Mouse (Mus musculus): Measurements from ENCODE around the gene Tigd4. TPM values are rescaled to one million over a fixed set of nuclear protein-coding genes. Genes with fewer than 3 reads are reported as not detected.

The Tigd4 gene
- polyA plus RNA-seq (2014; fragmentation: Illumina TruSeq; extraction: RNeasy Lipid Tissue Mini Kit (QIAGEN cat#74804); ENCODE audit: low read depth, low replicate concordance) = 1.6 TPM

GRCm38 (mm10) chr3:84593274-84593673 is at the start of gene Tigd4:
Gene Tigd4, plus strand, starts transcription at chr3:84593574.

GRCm38 (mm10) chr3:84582023-84582912 is 11.1 kb upstream of the Tigd4 start, which contains the start of gene Arfip1:
Gene Arfip1, minus strand, starts transcription at chr3:84582625.

Other genes starting within 250 kb of the Tigd4 start
- gene Fhdc1, start 113.1 kb upstream of the Tigd4 start, polyA plus RNA-seq (2014; fragmentation: Illumina TruSeq; extraction: RNeasy Lipid Tissue Mini Kit (QIAGEN cat#74804); ENCODE audit: low read depth, low replicate concordance) = 5.3 TPM
- 224 TPM for gene Arfip1, start 10.9 kb upstream of the Tigd4 start, polyA plus RNA-seq (2014; fragmentation: Illumina TruSeq; extraction: RNeasy Lipid Tissue Mini Kit (QIAGEN cat#74804); ENCODE audit: low read depth, low replicate concordance)
- 6.3 TPM for gene Tmem154, start 72.6 kb downstream of the Tigd4 start, polyA plus RNA-seq (2014; fragmentation: Illumina TruSeq; extraction: RNeasy Lipid Tissue Mini Kit (QIAGEN cat#74804); ENCODE audit: low read depth, low replicate concordance)
- gene Fbxw7, start 221.7 kb downstream of the Tigd4 start, polyA plus RNA-seq (2014; fragmentation: Illumina TruSeq; extraction: RNeasy Lipid Tissue Mini Kit (QIAGEN cat#74804); ENCODE audit: low read depth, low replicate concordance) = 20.0 TPM